Mouse (Mus musculus) adrenal gland, postnatal 25 days (tissue): ENCODE measurements at regions not wholly inside any gene's neighbourhood (a gene's known extent, or its start where the extent isn't known, plus 50 kb on each side); places are given as distances from the start of the nearest gene placed in this dataset.

Source experiments
- DNase-seq: peaks from one replicate; pipeline ENCODE4 v3.0.0; 2021; ENCODE audit warnings: mixed read lengths

DNA sequence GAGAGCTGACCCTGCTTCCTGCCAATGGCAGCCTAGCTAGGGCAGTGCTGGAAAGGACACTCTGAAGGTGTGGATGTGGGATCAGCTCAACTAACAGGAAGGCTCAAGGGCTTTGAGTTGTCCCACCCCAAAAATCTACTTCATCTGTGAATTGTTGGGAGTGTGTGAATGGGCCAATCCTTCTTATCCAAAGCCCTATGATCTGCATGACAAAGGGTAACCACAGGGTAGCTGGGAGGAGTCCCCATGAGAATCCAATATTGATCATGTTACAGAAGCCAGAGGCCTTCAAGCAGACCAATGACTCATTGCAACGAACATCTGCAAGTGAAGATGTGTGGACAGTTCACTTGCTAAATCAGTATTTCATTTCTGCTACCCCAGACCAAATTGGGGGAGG lies 51.1 kb upstream of the Adra1b start:
- DNase-seq, result no peak

DNA sequence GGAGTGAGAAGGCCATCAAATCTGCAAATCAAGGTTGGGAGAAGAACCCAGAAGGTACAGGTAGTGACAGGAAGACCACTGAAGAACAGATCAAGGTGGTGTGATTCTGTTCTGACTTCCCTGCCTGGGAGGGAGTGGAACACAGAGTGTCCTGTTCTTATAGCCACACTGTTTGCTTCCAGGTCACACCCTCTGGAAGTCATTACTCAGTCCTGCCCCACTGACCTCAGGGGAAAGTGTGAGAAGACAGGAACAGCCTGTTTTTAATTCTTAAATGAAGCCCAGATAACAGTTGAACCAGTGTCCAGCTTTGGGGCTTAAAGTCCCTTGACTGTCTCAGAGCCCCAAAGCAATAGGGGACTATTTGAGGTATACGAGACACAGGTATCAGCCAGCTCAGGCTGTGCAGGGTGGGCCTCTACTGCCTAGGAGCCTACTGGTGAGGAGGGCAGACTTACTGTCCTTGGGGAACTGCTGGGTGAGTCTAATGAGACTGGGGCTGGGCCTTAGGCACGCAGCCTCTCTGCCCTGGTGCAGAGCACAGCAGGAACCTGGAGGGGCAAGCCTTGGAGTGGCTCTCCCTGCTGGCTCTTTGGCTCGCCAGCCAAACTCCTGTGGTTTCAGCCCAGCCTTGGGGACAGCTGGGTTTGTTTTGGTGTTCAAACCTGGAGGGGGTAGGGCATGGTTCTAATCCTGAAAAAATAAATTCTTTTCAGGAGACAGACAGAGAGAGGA lies 57.4 kb upstream of the Adra1b start:
- no peak for DNase-seq

DNA sequence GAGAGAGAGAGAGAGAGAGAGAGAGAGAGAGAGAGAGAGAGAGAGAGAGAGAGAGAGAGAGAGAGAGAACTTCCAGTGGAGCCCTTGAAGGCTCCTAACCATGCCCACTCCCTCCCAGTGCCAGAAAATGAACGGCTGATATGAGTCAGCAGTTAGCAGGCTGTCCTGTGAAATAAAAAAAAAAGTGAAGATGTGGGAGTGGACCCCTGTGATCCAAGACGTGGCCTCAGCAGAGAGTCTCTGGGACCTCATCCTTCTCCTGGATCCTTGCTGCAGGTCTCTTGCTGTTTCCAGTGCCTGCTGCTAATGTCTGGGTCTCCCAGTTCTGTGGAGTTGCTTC lies 57.9 kb upstream of the Adra1b start:
- DNase-seq, result no peak

DNA sequence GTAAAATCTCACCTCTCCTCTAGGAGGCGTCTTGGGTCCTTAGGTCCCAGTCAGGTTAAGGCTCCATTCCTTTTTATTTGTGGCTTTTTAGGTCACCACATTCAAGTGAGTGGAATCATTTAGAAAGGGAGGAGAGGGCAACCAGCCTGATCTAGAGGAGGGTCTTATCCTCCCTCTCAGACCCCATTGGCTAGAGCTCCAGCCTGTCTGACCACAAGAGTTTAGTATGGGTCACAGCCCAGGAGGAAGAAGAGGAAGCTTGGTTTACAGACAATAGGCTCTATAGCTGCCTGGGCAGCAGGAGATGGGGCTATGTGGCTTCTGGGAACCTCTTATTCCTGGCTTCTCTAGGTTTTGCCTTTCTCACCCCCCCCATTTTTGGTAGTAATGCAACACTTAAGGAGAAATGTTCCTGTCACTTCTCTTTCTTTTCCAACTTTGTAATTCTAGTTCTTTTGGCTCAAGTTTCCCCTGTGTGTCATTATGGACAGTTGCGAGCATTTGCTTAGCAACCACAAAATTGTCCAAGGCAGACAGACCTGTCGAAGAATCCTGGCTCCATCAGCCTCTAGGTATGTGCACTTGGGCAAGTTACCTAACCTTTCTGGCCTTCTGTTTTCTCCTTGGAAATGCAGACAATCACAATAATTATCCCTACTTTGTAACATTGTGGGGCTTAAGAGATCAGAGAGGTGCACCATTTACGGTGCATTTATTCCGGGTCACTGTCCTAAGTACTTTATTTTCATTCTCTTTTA lies 59.5 kb upstream of the Adra1b start:
- DNase-seq, result no peak

DNA sequence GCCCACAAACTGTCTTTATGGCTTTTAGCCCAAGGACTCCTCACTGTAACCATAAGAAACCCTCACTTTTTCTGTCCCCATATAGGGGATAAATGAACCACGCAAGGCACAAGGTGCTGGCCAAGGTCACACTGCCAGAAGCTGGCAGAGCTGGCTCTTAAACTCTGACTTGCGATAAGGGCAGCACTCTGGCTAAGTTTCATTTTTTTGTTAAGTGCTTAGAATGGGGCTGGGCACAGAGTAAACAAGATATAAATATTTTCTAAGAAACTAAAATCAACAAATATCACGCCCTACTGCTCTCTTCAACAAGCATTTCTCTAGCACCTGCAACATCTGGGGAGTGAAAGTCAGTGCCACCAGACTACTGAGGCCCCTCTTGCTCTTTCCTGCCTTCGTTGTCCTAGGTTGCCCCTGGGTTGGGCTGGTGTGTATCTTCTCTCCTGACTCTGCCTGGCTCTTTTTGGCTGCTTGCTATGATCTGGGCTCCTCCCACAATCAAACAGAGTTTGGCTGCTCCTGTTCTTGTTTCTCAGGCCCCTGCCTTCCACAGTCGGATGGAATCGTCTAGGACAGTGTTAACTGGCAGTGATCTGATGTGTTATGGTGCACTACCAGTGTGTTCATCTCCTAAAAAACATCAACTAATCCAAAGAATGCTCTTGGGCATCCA lies 60.5 kb upstream of the Adra1b start:
- peak; percentile 9 for DNase-seq

DNA sequence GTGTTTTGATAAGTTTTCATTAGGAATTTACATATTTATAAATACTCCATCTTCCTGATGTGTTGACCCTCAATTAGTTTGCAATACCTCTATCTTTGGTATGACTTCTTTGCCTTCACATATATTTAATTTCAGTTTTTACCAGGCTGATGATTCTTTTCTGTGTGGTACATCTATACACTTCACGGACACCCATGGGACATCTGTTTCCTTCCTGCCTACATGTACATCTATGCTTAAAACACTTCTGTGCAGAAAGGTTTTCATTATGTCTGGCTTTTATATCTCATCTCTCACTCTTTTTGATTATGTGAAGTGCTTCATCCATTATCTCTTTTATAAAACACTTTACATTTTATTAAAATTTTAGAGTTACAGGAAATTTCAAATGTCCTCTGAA lies 66.8 kb upstream of the Adra1b start:
- no peak for DNase-seq

DNA sequence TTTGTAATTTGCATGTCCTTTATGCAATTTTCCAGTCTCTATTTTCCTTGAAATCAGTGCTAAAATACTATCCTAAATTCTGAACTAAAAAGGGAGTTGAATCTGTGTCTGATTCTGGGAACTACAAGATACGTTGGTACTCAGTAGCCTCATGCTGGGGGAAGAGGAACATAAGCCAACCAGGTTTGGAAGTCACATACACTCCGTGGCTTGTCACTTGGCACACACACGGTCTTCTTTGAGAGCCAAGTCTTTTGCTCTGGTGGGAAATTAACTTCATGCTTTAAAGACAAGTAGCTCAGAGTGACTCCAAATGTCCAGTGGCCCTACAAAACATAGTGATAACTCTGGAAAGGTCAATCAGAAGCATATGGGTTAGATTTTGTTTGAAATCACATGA lies 70.9 kb upstream of the Adra1b start:
- no peak for DNase-seq

DNA sequence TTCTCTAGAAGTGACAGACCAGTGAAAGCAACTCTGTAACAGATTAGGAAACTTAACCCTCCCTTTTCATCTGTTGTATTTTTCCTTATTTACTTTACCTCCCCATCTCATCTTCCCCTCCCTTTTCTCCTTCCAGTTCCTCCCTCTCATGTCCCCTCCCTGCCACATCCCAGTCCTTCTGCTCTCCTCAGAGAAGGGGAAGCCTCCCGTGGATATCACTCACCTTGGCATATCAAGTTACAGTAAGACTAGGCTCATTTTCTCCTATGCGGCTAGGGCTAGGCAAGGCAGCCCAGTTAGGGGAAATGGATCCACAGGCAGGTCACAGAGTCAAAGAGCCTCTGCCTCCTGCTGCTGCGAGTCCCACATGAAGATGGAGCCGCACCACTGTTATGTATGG lies 75.0 kb upstream of the Adra1b start:
- DNase-seq, result no peak

DNA sequence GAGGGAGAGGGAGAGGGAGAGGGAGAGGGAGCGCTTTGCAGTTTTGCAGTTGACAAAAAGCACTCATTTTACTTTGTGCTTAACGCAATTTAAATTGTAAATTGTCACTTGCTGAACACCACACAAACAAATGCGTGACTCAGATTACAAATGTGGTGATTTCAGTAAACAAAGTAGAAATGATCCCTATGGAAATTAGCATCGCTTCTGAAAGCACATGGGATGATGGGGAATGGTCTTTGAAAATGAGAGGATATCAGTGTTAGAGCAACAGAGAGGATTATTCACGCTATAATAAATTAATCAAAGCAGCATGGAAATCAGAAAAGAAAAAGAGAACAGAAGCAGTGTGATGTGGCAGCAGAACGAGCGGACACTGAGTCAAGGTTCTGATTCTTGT lies 78.4 kb upstream of the Adra1b start:
- DNase-seq, result no peak

DNA sequence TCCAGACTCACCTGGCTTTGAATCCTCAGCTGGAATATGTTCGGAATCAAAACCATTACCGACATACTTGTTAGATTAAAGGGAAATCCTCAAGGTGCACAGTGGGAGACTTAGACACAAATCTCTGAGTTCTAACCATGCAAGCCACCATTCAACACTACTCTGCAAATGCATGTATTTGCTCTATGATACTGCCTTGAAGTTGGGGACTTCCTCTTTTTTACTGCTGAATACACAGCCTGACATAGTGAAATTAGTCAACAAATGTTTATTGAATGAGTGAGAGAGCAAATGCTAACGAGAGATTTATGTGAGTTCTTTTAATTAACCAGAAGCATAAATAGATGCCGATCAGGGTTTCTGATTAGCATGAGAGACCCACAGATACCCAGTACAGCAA lies 79.4 kb upstream of the Adra1b start:
- DNase-seq, result no peak

DNA sequence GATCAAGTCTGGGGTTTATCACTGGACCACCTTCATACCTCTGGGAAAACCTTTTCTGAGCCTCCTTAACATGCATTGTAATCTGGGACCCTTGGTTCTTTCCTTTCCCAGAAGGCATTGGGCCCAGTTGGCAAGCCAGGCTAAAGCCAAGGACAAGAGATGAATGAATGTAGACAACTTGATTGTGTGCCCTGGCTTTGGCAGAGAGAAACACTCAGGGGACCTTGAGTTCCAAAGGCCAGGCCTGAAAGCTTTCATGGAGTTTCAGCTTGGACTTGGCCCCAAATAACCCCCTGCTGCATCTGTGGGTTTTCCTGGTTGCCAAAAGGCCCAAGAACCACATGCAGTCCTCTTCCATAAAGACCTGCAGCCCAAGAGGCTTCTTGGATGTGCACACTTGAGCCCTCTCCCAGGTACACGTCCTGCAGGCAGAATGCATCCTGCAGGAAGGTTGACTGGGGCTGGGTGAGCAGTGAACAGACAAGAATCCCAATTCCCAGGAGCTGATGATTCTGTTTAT lies 89.0 kb upstream of the Adra1b start:
- DNase-seq, result peak; percentile 33

DNA sequence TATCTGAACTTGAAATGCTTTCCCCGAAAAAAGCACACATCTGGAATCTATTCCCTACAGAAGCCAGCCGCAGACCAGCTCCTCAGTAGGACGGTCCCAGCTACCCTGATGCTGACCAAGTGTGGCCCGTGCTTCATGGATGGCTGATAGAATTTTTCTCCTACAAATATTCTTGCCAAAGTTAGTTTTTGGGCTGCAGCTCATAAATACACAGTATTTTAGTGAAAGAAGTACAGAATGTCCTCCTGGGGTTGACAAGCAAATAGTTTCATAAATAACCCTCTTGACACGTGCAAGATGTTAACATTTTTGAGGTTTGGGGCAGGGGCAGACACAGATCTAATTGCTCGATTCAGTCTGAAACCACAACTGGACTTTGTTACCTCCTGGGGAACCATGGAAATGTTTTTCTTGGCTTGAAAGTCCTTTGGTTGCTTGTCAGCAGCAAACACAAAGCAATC lies 91.0 kb upstream of the Adra1b start:
- no peak for DNase-seq

DNA sequence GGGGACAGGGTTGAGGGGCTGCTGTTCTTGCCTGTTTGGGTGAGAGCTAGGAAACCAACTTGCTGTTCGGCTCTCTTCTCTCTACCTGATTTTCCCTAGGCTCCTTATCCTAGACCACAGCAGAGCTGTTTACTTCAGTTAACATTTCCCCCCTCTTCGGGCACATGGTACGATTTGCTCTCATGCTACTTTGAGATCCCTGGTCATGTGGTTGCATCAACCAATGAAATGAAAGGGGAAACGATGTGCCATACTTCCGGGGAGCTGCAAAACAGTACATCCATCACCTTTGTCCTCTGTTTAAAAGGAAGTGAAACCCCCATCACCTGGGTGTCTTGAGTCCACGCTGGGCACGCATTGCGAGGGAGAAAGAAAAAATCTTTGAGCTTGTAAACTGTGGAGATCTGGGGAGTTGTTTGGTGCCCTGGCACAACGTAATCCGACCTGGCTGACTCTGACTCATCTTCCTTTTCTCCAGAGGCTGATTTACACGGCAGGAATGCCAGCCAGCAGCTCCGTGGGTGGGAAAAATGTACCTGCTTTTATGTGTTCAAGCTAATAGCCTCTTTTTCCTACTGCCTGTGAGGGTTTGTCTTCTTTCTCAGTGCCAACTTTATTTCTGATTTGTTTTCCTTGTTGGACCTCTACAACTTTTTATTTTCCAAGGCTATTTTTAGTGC lies 97.2 kb upstream of the Adra1b start:
- DNase-seq, result no peak

DNA sequence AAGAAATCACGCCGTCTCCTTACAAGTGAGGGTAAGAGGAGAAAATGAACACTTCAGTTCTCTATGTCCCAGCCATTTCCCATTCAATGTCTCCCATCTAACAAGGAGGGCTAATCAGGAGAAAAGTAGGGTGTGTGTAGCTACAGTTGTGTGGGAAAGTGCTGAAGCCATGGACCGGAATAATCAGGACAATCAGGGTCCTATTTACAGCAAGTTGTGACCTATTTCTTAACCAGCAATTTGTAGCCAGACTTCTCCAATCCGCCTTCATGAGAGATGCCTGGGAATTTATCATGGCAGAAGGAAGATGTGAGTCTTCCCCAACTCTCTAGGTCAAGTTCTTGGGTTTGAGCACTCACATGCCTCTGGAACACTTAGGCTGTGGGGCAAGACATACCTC lies 99.0 kb upstream of the Adra1b start:
- no peak for DNase-seq

DNA sequence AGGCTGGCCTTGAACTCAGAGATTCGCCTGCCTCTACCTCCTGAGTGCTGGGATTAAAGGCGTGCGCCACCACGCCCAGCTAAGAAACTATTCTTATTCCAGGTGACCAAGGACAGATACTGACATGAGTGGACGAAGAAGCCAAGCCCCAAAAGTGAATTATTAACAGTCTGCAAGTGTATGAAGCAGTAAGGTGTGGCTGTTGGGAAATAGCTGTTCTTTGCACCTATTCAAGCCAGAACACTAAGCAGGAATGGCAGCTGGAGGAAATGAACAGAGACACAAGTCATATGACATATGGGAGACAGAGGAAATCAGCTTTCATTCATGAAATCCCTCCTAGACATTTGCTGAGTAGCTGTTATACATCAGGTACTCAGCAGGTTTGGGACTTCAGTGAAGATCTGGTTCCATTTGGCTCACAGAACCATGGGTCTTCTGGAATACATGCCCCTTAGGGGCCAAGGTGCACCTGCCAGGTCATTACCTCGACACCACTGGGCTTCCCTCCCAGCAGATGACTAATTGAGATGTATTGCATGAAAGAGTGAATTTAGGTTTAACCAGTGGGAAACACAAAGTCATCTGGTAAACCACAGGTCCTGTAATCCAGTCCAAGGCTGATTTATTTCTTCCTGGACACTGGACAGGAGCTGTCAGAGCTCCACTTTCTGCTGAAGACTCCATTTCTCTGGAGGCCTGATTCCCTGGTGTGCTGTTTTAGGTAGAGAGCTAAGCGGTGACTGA lies 101.0 kb upstream of the Adra1b start:
- DNase-seq, result no peak

DNA sequence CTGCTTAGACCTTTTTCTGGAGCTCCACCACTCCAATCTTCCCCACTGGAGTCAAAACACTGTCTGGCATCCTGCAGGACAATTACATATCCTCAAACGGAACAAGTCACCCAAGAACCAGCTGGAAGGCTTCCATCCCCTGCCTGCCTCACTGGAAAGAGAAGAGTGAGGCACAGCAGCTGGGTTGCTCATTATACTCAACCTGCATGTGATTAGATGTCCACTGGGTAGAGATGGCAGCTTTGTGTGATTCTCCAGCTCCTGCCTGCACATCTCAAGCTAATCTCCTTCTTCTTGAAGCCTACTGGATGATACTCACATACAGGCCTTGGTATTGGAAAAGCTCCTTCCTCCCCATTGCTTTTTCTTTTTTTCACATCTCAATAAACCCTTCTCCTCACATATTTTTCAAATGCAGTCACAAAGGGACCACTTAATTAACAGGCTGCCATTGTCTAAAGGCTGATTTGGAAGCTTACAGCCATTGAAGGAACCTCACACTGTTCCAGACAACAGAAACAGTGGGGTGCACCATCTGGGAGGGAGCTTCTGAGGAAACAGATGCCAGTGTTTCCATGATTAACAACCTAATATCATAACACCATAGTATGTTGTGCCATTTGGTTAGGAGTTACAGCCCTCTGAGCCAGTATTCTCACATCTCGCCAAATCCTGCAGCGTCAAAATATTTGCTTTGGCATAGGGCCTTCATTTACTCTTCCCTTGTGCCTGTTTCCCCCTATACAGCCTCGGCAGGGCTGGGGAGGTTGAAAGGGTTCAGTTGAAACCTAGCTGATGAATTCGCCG lies 101.9 kb upstream of the Adra1b start:
- DNase-seq, result no peak

DNA sequence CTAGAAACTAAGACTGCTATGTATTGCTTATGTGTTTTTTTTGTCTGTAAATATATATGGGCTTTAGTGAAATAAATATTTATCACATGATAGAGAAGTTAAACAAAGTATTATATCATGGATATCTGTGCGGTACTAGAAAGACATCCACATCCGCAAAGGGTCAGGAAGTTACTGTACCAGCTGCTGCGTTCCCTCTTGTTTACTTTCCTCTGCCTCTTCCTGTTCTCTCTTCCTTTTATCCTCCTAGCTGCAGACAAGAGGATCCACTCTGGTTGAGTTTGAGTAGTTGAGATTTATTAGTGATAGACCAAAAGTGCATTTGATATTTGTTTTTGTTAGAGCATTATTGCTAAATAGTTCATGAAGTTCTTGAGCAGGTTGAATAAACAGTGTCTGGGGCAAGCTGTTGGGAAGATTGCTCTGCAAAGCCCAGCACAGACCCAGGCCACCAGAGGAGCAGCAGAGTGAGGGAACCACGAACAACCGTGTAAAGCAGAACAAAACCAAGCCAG lies 106.6 kb upstream of the Adra1b start:
- DNase-seq, result no peak

DNA sequence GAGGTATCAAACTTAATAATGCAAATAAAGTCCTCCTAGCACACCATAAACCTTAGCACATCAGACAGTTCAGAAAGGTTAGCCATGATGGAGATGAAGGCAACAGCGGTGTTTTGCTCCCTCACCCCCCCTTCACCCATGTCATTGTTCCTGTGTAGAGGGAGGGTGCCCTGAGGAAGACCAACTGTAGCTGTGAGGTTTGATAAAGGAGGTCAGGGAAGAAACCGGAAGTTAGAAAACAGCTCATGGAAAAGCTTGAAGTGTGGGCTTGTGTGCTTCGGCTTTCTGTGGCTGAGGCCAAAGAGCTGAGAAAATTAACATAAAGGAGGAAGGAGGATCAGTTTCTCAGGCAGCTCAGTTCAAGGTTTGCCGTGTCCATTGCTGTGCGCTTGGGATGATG lies 111.3 kb upstream of the Adra1b start:
- DNase-seq, result no peak

DNA sequence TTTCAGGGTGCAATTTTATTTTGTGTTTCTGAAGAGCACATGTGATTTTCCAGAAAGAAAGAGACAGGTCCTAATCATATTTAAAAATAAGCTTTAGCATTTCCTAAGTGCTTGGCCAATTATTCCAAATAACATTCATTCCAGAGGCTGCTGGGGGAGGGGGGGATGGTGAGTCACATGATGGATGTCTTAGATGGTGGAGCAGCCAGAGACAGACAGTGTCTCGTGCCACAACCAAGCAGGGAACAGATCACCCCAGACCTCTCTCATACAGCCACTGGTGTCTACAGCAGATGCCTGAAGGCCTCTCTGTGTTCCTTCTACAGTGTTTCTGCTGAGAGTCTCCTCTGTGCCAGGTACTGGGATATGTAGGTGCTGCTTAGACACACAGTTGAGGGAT lies 112.8 kb upstream of the Adra1b start:
- DNase-seq, result peak; percentile 15

DNA sequence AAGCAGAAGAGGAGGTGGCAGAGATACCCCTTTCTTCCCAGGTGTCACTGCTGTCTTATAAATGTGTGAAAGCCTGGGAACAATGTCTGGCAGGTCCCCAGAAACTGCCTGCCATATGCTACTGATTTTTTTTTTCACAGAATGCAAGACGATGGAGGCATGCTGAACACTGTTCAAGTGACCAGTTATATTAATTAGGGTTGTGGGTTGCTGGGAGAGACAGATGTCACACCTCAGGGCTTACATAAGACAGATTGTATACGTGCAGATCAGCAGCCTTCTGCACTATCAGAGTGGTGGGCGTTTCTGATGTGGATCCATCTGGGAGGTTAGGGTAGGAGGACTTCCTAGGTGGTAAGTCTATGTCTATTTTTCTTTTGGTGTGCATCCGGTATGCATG lies 120.6 kb upstream of the Adra1b start:
- DNase-seq, result no peak

DNA sequence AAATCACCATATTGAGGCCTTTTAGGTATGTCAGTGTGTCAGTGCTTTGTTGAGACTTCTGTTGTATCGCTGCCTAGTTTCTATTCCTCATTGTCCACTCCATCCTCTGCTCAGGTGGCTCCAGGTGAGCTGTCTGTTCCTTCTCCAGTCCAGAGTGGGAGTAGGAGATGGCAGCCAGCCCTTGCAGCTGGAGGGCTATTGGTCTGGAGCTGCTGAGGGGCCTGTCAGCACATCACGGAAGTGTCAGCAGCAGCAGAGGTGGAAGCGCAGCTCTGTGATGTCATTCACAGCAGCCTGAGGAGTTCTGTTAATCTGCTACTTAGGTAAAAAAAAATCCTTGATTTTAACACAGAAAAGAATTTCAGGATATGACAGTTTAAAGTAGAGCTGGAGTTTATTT lies 126.0 kb upstream of the Adra1b start:
- DNase-seq, result no peak
